Mouse (Mus musculus) macrophage (primary cell): ENCODE results near the gene Gpam. TPM values are rescaled to one million over a fixed set of nuclear protein-coding genes. Genes with fewer than 3 reads are reported as not detected.

Experiments
- H3K27ac ChIP-seq: fragments of 350-480 bp; formaldehyde crosslinking; 2 replicates; pipeline ENCODE4 v1.9.0; 2021
- H3K36me3 ChIP-seq: fragments of 350-480 bp; formaldehyde crosslinking; 2 replicates; pipeline ENCODE4 v1.9.0; 2021; ENCODE audit errors: inconsistent target
- H3K4me3 ChIP-seq: fragments of 350-480 bp; formaldehyde crosslinking; 2 replicates; pipeline ENCODE4 v1.9.0; 2021; ENCODE audit errors: inconsistent target
- H3K79me2 ChIP-seq: fragments of 350-480 bp; formaldehyde crosslinking; 2 replicates; pipeline ENCODE4 v1.9.0; 2021; ENCODE audit errors: inconsistent target
- WGBS: methylation state at CpG from one replicate; pipeline ENCODE4 v1.1.7; 2026; ENCODE audit warnings: inconsistent platforms; ENCODE audit not compliant: missing documents; 5-methylcytosine and 5-hydroxymethylcytosine counted together
- polyA plus RNA-seq: library from polyadenylated mRNA; stranded (reverse); fragments of 250-400 nt; gene quantifications from 3 replicates; pipeline ENCODE4 v1.2.4, GENCODE M21; 2018; ENCODE audit warnings: inconsistent platforms

The Gpam gene
- polyA plus RNA-seq, 1 experiment from 2014 or later = 4.3 TPM

- WGBS = 64% methylated on average over 4 of the region's 4 CpGs
- Histone ChIP-seq H3K4me3 (no peak overlapping the region), H3K36me3 (peaks cover 55% of the 10 kb centered on the region), H3K79me2 (no peaks in the 10 kb centered on the region), H3K27ac (no peak overlapping the region)
Measured at GRCm38 (mm10) chr19:55084971-55085856, 41.8 kb downstream of the Gpam start.

- WGBS = 99% methylated on average over 8 of the region's 8 CpGs
- Histone ChIP-seq H3K79me2 (no peaks in the 10 kb centered on the region), H3K36me3 (peaks cover 69% of the 10 kb centered on the region), H3K27ac (no peak overlapping the region), H3K4me3 (no peak overlapping the region)
Measured at GRCm38 (mm10) chr19:55076822-55077221, 50.2 kb downstream of the Gpam start.

- H3K36me3 ChIP-seq = peaks cover 54% of the 10 kb centered on the region
- 94% methylated on average over 3 of the region's 3 CpGs for WGBS
Measured at GRCm38 (mm10) chr19:55073004-55073403, 54.0 kb downstream of the Gpam start.

GRCm38 (mm10) chr19:55069054-55069453 is 58.0 kb downstream of the Gpam start:
- WGBS = 94% methylated on average over 8 of the region's 8 CpGs

More at GRCm38 (mm10) chr19:55073004-55073403, 54.0 kb downstream of the Gpam start:
- no peaks in the 10 kb centered on the region for H3K79me2 ChIP-seq
- H3K4me3 ChIP-seq = no peak overlapping the region
- H3K27ac ChIP-seq = no peak overlapping the region

GRCm38 (mm10) chr19:55063272-55063671 is 63.8 kb downstream of the Gpam start:
- Histone ChIP-seq H3K4me3 (no peak overlapping the region), H3K27ac (no peak overlapping the region), H3K79me2 (no peaks in the 10 kb centered on the region), H3K36me3 (0 out of 2 replicates have a peak, but pooled peaks cover 3% of the 10 kb centered on the region)
- WGBS = 30% methylated on average over 5 of the region's 6 CpGs

More at GRCm38 (mm10) chr19:55069054-55069453, 58.0 kb downstream of the Gpam start:
- Histone ChIP-seq H3K4me3 (no peak overlapping the region), H3K36me3 (peaks cover 26% of the 10 kb centered on the region), H3K27ac (no peak overlapping the region), H3K79me2 (no peaks in the 10 kb centered on the region)

GRCm38 (mm10) chr19:55062501-55062900 is 64.5 kb downstream of the Gpam start:
- Histone ChIP-seq H3K79me2 (no peaks in the 10 kb centered on the region), H3K27ac (no peak overlapping the region), H3K36me3 (no peaks in the 10 kb centered on the region), H3K4me3 (no peak overlapping the region)
- WGBS = 89% methylated on average over 8 of the region's 8 CpGs

- WGBS = 31% methylated on average over 4 of the region's 5 CpGs
Measured at GRCm38 (mm10) chr19:55061951-55062350, 65.1 kb downstream of the Gpam start.

GRCm38 (mm10) chr19:55061447-55061901 is 65.6 kb downstream of the Gpam start:
- no peak overlapping the region for H3K27ac ChIP-seq
- H3K4me3 ChIP-seq = no peak overlapping the region
- H3K36me3 ChIP-seq = no peaks in the 10 kb centered on the region
- H3K79me2 ChIP-seq = no peaks in the 10 kb centered on the region
- 10% methylated on average over 13 of the region's 14 CpGs for WGBS

More at GRCm38 (mm10) chr19:55061951-55062350, 65.1 kb downstream of the Gpam start:
- Histone ChIP-seq H3K36me3 (no peaks in the 10 kb centered on the region), H3K79me2 (no peaks in the 10 kb centered on the region), H3K27ac (no peak overlapping the region), H3K4me3 (no peak overlapping the region)

GRCm38 (mm10) chr19:55060964-55061363 is 66.1 kb downstream of the Gpam start:
- H3K27ac ChIP-seq = no peak overlapping the region
- H3K4me3 ChIP-seq = no peak overlapping the region
- no peaks in the 10 kb centered on the region for H3K36me3 ChIP-seq
- H3K79me2 ChIP-seq = no peaks in the 10 kb centered on the region
- 5% methylated on average over 7 of the region's 7 CpGs for WGBS

- H3K27ac ChIP-seq = no peak overlapping the region
- no peaks in the 10 kb centered on the region for H3K36me3 ChIP-seq
- H3K4me3 ChIP-seq = no peak overlapping the region
- WGBS = 87% methylated on average over 5 of the region's 5 CpGs
- H3K79me2 ChIP-seq = no peaks in the 10 kb centered on the region
Measured at GRCm38 (mm10) chr19:55057483-55057882, 69.6 kb downstream of the Gpam start.

GRCm38 (mm10) chr19:55055634-55056269 is 71.3 kb downstream of the Gpam start:
- H3K36me3 ChIP-seq = no peaks in the 10 kb centered on the region

GRCm38 (mm10) chr19:55053163-55053562 is 73.9 kb downstream of the Gpam start:
- no peaks in the 10 kb centered on the region for H3K36me3 ChIP-seq
- H3K4me3 ChIP-seq = no peak overlapping the region
- WGBS = 73% methylated on average over 4 of the region's 4 CpGs
- no peak overlapping the region for H3K27ac ChIP-seq
- no peaks in the 10 kb centered on the region for H3K79me2 ChIP-seq

More at GRCm38 (mm10) chr19:55055634-55056269, 71.3 kb downstream of the Gpam start:
- 87% methylated on average over 10 of the region's 10 CpGs for WGBS
- Histone ChIP-seq H3K4me3 (no peak overlapping the region), H3K79me2 (no peaks in the 10 kb centered on the region), H3K27ac (no peak overlapping the region)

- WGBS = 82% methylated on average over 7 of the region's 7 CpGs
- Histone ChIP-seq H3K36me3 (no peaks in the 10 kb centered on the region), H3K4me3 (no peak overlapping the region), H3K27ac (no peak overlapping the region), H3K79me2 (no peaks in the 10 kb centered on the region)
Measured at GRCm38 (mm10) chr19:55037406-55037805, 89.6 kb downstream of the Gpam start.

- no peaks in the 10 kb centered on the region for H3K36me3 ChIP-seq
- no peaks in the 10 kb centered on the region for H3K79me2 ChIP-seq
- 64% methylated on average over 1 of the region's 1 CpGs for WGBS
Measured at GRCm38 (mm10) chr19:55018872-55019271, 108.2 kb downstream of the Gpam start.

More at GRCm38 (mm10) chr19:55018872-55019271, 108.2 kb downstream of the Gpam start:
- Histone ChIP-seq H3K4me3 (no peak overlapping the region), H3K27ac (no peak overlapping the region)
